In genomic region chr14:11935281-11935680, GRCm38 (mm10) we compare ENCODE assay signal across 18 mouse cellular contexts.
A peak's percentile ranks its signal among the peaks of the same experiment; 100 is the strongest.
DNase-seq lines count a peak whose midpoint lies in the region; ATAC-seq and TF ChIP-seq lines count a peak whose summit lies in the region.
"Had no signal": no experiment of that assay in that cellular context is flagged by ENCODE, and none has a peak within 500 bp of the region (broad histone marks: within the 10 kb centered on the region; RNA-seq: fewer than 3 reads in every experiment).

No protein-coding gene starts in this region.

- no peak overlapping the region for H3K4me2 ChIP-seq in forebrain, postnatal 0 days (ENCODE audit: low read depth)
- H3K4me2 ChIP-seq: embryonic facial prominence, embryonic 13.5 days; limb, embryonic 13.5 days; liver, embryonic 13.5 days; midbrain, embryonic 13.5 days had no signal

- DNase-seq in forebrain, postnatal 0 days: no peak
- no peak for DNase-seq in forebrain, embryonic 10.5 days (ENCODE audit: extremely low spot score, low spot score)
- DNase-seq in left cerebral cortex, adult 2 months (ENCODE audit: extremely low spot score in 1 of 2, low spot score in 2 of 2): no peak
- DNase-seq in left cerebral cortex, adult 11 months (ENCODE audit: low spot score): no peak
- no peak for DNase-seq in MEL (ENCODE audit: low read depth, low spot score)
- no peak for DNase-seq in yolk sac, embryonic 10.5 days (ENCODE audit: low spot score)
- DNase-seq: adrenal gland, postnatal 25 days; B cell, adult 2 months; cerebellum, adult 18-20 months; cerebellum, postnatal 36 days; gastrocnemius, postnatal 25 days; liver, embryonic 13.5 days had no signal

- ATAC-seq in forebrain, postnatal 0 days: peak; percentile 42; the same call in 1 of the 2 replicates
- ATAC-seq: midbrain, embryonic 13.5 days had no signal

- no peak overlapping the region for H3K27ac ChIP-seq in forebrain, postnatal 0 days (ENCODE audit: low read depth, low read length)
- H3K27ac ChIP-seq in forebrain, embryonic 10.5 days: no peak overlapping the region
- H3K27ac ChIP-seq in left cerebral cortex, adult 2 months: no peak overlapping the region
- H3K27ac ChIP-seq in MEL (ENCODE audit: control insufficient read depth, low read depth, low read length): no peak overlapping the region
- no peak overlapping the region for H3K27ac ChIP-seq in cortical plate, adult 2 months (ENCODE audit: insufficient read depth, low read length)
- H3K27ac ChIP-seq: embryonic facial prominence, embryonic 13.5 days; hindbrain, embryonic 10.5 days; limb, embryonic 13.5 days; liver, embryonic 13.5 days; midbrain, embryonic 13.5 days had no signal

- peak; percentile 52 for TF ChIP-seq CTCF in forebrain, postnatal 0 days (IDR thresholded peaks at IDR 0.05; ENCODE audit: low read depth)
- peak; percentile 52 for TF ChIP-seq CTCF in left cerebral cortex, adult 2 months (IDR thresholded peaks at IDR 0.05)
- TF ChIP-seq CTCF in MEL (IDR thresholded peaks at IDR 0.05 in 2 of 3, conservative IDR thresholded peaks at IDR 0.05 in 1 of 3; ENCODE audit: control insufficient read depth in 1 of 3, insufficient read depth in 1 of 3, low read depth in 2 of 3, low read length in 3 of 3, poor library complexity in 1 of 3, severe bottlenecking in 1 of 3): peak in 2 of 3 experiments; percentile 1 to 11; a peak in 1 of 6 replicates
- 0 out of 2 replicates have a peak, but pooled peaks have one; percentile 15 for TF ChIP-seq CTCF in cortical plate, adult 2 months (IDR thresholded peaks at IDR 0.05; ENCODE audit: extremely low read depth, insufficient read depth, low read length)

- H3K4me3 ChIP-seq in forebrain, postnatal 0 days (ENCODE audit: low read depth, low read length): no peak overlapping the region
- no peak overlapping the region for H3K4me3 ChIP-seq in forebrain, embryonic 10.5 days
- no peak overlapping the region for H3K4me3 ChIP-seq in left cerebral cortex, adult 2 months
- no peak overlapping the region for H3K4me3 ChIP-seq in MEL (ENCODE audit: control insufficient read depth in 1 of 2, insufficient read depth in 1 of 2, low read depth in 2 of 2, low read length in 2 of 2)
- H3K4me3 ChIP-seq in cortical plate, adult 2 months (ENCODE audit: insufficient read depth, low read length): no peak overlapping the region
- H3K4me3 ChIP-seq: embryonic facial prominence, embryonic 13.5 days; hindbrain, embryonic 10.5 days; limb, embryonic 13.5 days; liver, embryonic 13.5 days; midbrain, embryonic 13.5 days; myocyte had no signal

- H3K4me1 ChIP-seq in forebrain, postnatal 0 days (ENCODE audit: insufficient read depth): no peaks in the 10 kb centered on the region
- peaks cover 12% of the 10 kb centered on the region for H3K4me1 ChIP-seq in forebrain, embryonic 10.5 days
- no peaks in the 10 kb centered on the region for H3K4me1 ChIP-seq in MEL (ENCODE audit: control insufficient read depth in 1 of 2, insufficient read depth in 2 of 2, low read length in 2 of 2)
- 0 out of 2 replicates have a peak, but pooled peaks cover under 1% of the 10 kb centered on the region for H3K4me1 ChIP-seq in cortical plate, adult 2 months (ENCODE audit: control insufficient read depth, insufficient read depth, low read length)
- H3K4me1 ChIP-seq: embryonic facial prominence, embryonic 13.5 days; hindbrain, embryonic 10.5 days; liver, embryonic 13.5 days; midbrain, embryonic 13.5 days had no signal

- no peak for TF ChIP-seq RAD21 in MEL (IDR thresholded peaks at IDR 0.05; ENCODE audit: low read depth, low read length)

- intact Hi-C loops in left cerebral cortex, adult 2 months (cut with DNase I): no loop called here

- no peak for TF ChIP-seq EP300 in MEL (IDR thresholded peaks at IDR 0.05; ENCODE audit: low read depth in 1 of 2, low read length in 2 of 2)

- no peaks in the 10 kb centered on the region for H3K79me2 ChIP-seq in MEL (ENCODE audit: control insufficient read depth, insufficient read depth, low read length, poor library complexity)

- no peaks in the 10 kb centered on the region for H3K27me3 ChIP-seq in forebrain, postnatal 0 days (ENCODE audit: insufficient read depth, low read length)
- H3K27me3 ChIP-seq in forebrain, embryonic 10.5 days (ENCODE audit: poor library complexity, severe bottlenecking): no peaks in the 10 kb centered on the region
- no peaks in the 10 kb centered on the region for H3K27me3 ChIP-seq in MEL (ENCODE audit: control insufficient read depth in 1 of 2, insufficient read depth in 2 of 2, low read length in 2 of 2)
- H3K27me3 ChIP-seq: embryonic facial prominence, embryonic 13.5 days; limb, embryonic 13.5 days; liver, embryonic 13.5 days; midbrain, embryonic 13.5 days had no signal

- no peak for TF ChIP-seq POLR2A in MEL (IDR thresholded peaks at IDR 0.05; ENCODE audit: control insufficient read depth in 1 of 2, insufficient read depth in 1 of 2, low read depth in 1 of 2, low read length in 2 of 2, poor library complexity in 1 of 2)
- no peak for TF ChIP-seq POLR2A in cortical plate, adult 2 months (IDR thresholded peaks at IDR 0.05; ENCODE audit: extremely low read depth, insufficient read depth, low read length)

- no peaks in the 10 kb centered on the region for H3K36me3 ChIP-seq in forebrain, postnatal 0 days (ENCODE audit: insufficient read depth)
- H3K36me3 ChIP-seq in forebrain, embryonic 10.5 days (replicated peaks): no peaks in the 10 kb centered on the region
- no peaks in the 10 kb centered on the region for H3K36me3 ChIP-seq in MEL (ENCODE audit: control insufficient read depth in 1 of 2, insufficient read depth in 2 of 2, low read length in 2 of 2)
- H3K36me3 ChIP-seq: embryonic facial prominence, embryonic 13.5 days; hindbrain, embryonic 10.5 days; limb, embryonic 13.5 days; liver, embryonic 13.5 days; midbrain, embryonic 13.5 days had no signal

- H3K9me3 ChIP-seq in forebrain, postnatal 0 days (ENCODE audit: low read length): no peaks in the 10 kb centered on the region
- H3K9me3 ChIP-seq in forebrain, embryonic 10.5 days: no peaks in the 10 kb centered on the region
- H3K9me3 ChIP-seq in MEL (replicated peaks; ENCODE audit: insufficient read depth, low read length): no peaks in the 10 kb centered on the region
- H3K9me3 ChIP-seq: embryonic facial prominence, embryonic 13.5 days; hindbrain, embryonic 10.5 days; limb, embryonic 13.5 days; liver, embryonic 13.5 days; midbrain, embryonic 13.5 days had no signal

- WGBS in forebrain, postnatal 0 days: 14% methylated on average over 1 of the region's 1 CpGs
- WGBS in forebrain, embryonic 10.5 days: 33% methylated on average over 1 of the region's 1 CpGs

- H3K9ac ChIP-seq in forebrain, postnatal 0 days: no peak overlapping the region
- no peak overlapping the region for H3K9ac ChIP-seq in MEL (ENCODE audit: control insufficient read depth, low read depth, low read length, poor library complexity, severe bottlenecking)
- H3K9ac ChIP-seq: embryonic facial prominence, embryonic 13.5 days; limb, embryonic 13.5 days; liver, embryonic 13.5 days; midbrain, embryonic 13.5 days had no signal

TF ChIP-seq in MEL, 35 proteins besides CTCF, POLR2A, EP300 and RAD21:
- TF ChIP-seq ZKSCAN1 (IDR thresholded peaks at IDR 0.05; ENCODE audit: low read depth, low read length): no peak
- TF ChIP-seq GATA1 (IDR thresholded peaks at IDR 0.05; ENCODE audit: low read depth, low read length): no peak
- no peak for TF ChIP-seq ZC3H11A (IDR thresholded peaks at IDR 0.05; ENCODE audit: low read depth, low read length)
- TF ChIP-seq ZMIZ1 (IDR thresholded peaks at IDR 0.05; ENCODE audit: low read depth, low read length): no peak
- no peak for TF ChIP-seq MYC (IDR thresholded peaks at IDR 0.05; ENCODE audit: low read depth, low read length)
- no peak for TF ChIP-seq MXI1 (IDR thresholded peaks at IDR 0.05; ENCODE audit: low read depth, low read length)
- no peak for TF ChIP-seq NRF1 (IDR thresholded peaks at IDR 0.05; ENCODE audit: insufficient read depth, low read depth, low read length, poor library complexity, severe bottlenecking)
- TF ChIP-seq CHD2 (IDR thresholded peaks at IDR 0.05; ENCODE audit: low read length): no peak
- no peak for TF ChIP-seq HCFC1 (IDR thresholded peaks at IDR 0.05; ENCODE audit: low read depth, low read length)
- no peak for TF ChIP-seq ETS1 (IDR thresholded peaks at IDR 0.05; ENCODE audit: low read depth, low read length)
- TF ChIP-seq MEF2A (IDR thresholded peaks at IDR 0.05; ENCODE audit: extremely low read depth, insufficient replicate concordance, low read depth, low read length, poor library complexity, severe bottlenecking): no peak
- TF ChIP-seq MYB (IDR thresholded peaks at IDR 0.05; ENCODE audit: low read depth, low read length): no peak
- no peak for TF ChIP-seq CHD1 (IDR thresholded peaks at IDR 0.05; ENCODE audit: low read depth, low read length)
- TF ChIP-seq BHLHE40 (IDR thresholded peaks at IDR 0.05; ENCODE audit: borderline replicate concordance, low read depth, low read length): no peak
- no peak for TF ChIP-seq KAT2A (conservative IDR thresholded peaks at IDR 0.05; ENCODE audit: low read depth, low read length)
- no peak for TF ChIP-seq NELFE (IDR thresholded peaks at IDR 0.05; ENCODE audit: low read depth, low read length)
- TF ChIP-seq ZNF384 (IDR thresholded peaks at IDR 0.05; ENCODE audit: low read depth, low read length): no peak
- no peak for TF ChIP-seq MAX (IDR thresholded peaks at IDR 0.05; ENCODE audit: low read length)
- TF ChIP-seq POLR2AphosphoS5 (IDR thresholded peaks at IDR 0.05; ENCODE audit: borderline replicate concordance, low read depth, low read length): no peak
